Mouse (Mus musculus): ENCODE measurements around the gene Serpina1b. TPM values are rescaled to one million over a fixed set of nuclear protein-coding genes. Genes with fewer than 3 reads are reported as not detected.
"Not testable (repeated sequence)": the region's sequence is repeated elsewhere in the genome, so short reads cannot be mapped to it uniquely, and the experiment has no call there.

The Serpina1b gene
- total RNA-seq, 1 experiment = not detected

GRCm38 (mm10) chr12:103685386-103685785, 144.8 kb downstream of the Serpina1b start:
- DNase-seq (ENCODE audit: low read depth, low spot score) = no peak
- Histone ChIP-seq H3K9me3 (ENCODE audit: control insufficient read depth, insufficient read depth, low read depth, low read length) (no peaks in the 10 kb centered on the region), H3K27ac (ENCODE audit: insufficient read depth, low read depth, low read length, poor library complexity, severe bottlenecking) (no peak overlapping the region), H3K36me3 (ENCODE audit: control insufficient read depth, insufficient read depth, low read length, poor library complexity, severe bottlenecking) (no peaks in the 10 kb centered on the region), H3K9ac (ENCODE audit: insufficient read depth, low read depth, low read length, poor library complexity, severe bottlenecking) (no peak overlapping the region), H3K4me3 (ENCODE audit: insufficient read depth in 1 of 2, low read depth in 1 of 2, low read length in 2 of 2, poor library complexity in 1 of 2, severe bottlenecking in 1 of 2) (no peak overlapping the region), H3K4me1 (ENCODE audit: control insufficient read depth in 2 of 2, insufficient read depth in 2 of 2, low read length in 2 of 2, poor library complexity in 1 of 2) (no peaks in the 10 kb centered on the region)
- in situ Hi-C loops (cut with MboI; ENCODE audit: low sequenced_read_pairs in 2 of 2, unreplicated experiment in 2 of 2) = no loop called here
- TF ChIP-seq CHD2 (IDR thresholded peaks at IDR 0.05; ENCODE audit: low read depth, low read length) = no peak
- TF ChIP-seq ZNF384 (IDR thresholded peaks at IDR 0.05; ENCODE audit: low read depth, low read length) = no peak
- no peak for TF ChIP-seq HCFC1 (IDR thresholded peaks at IDR 0.05; ENCODE audit: borderline replicate concordance, insufficient read depth, low read length)
- TF ChIP-seq ZC3H11A (IDR thresholded peaks at IDR 0.05; ENCODE audit: borderline replicate concordance, low read depth, low read length) = no peak
- no peak for TF ChIP-seq MAFK (IDR thresholded peaks at IDR 0.05; ENCODE audit: insufficient read depth, low read depth, low read length)

GRCm38 (mm10) chr12:103683775-103684174, 146.4 kb downstream of the Serpina1b start:
- Histone ChIP-seq H3K9me3 (ENCODE audit: control insufficient read depth, insufficient read depth, low read depth, low read length) (no peaks in the 10 kb centered on the region), H3K36me3 (ENCODE audit: control insufficient read depth, insufficient read depth, low read length, poor library complexity, severe bottlenecking) (no peaks in the 10 kb centered on the region), H3K27ac (ENCODE audit: insufficient read depth, low read depth, low read length, poor library complexity, severe bottlenecking) (no peak overlapping the region), H3K9ac (ENCODE audit: insufficient read depth, low read depth, low read length, poor library complexity, severe bottlenecking) (no peak overlapping the region), H3K4me1 (ENCODE audit: control insufficient read depth in 2 of 2, insufficient read depth in 2 of 2, low read length in 2 of 2, poor library complexity in 1 of 2) (no peaks in the 10 kb centered on the region), H3K4me3 (ENCODE audit: insufficient read depth in 1 of 2, low read depth in 1 of 2, low read length in 2 of 2, poor library complexity in 1 of 2, severe bottlenecking in 1 of 2) (no peak overlapping the region)
- in situ Hi-C loops (cut with MboI; ENCODE audit: low sequenced_read_pairs in 2 of 2, unreplicated experiment in 2 of 2) = no loop called here
- TF ChIP-seq ZC3H11A (IDR thresholded peaks at IDR 0.05; ENCODE audit: borderline replicate concordance, low read depth, low read length) = no peak
- no peak for TF ChIP-seq HCFC1 (IDR thresholded peaks at IDR 0.05; ENCODE audit: borderline replicate concordance, insufficient read depth, low read length)
- no peak for TF ChIP-seq MAFK (IDR thresholded peaks at IDR 0.05; ENCODE audit: insufficient read depth, low read depth, low read length)
- no peak for TF ChIP-seq CHD2 (IDR thresholded peaks at IDR 0.05; ENCODE audit: low read depth, low read length)
- no peak for TF ChIP-seq ZNF384 (IDR thresholded peaks at IDR 0.05; ENCODE audit: low read depth, low read length)
- no peak for DNase-seq (ENCODE audit: low read depth, low spot score)

GRCm38 (mm10) chr12:103681739-103682138, 148.4 kb downstream of the Serpina1b start:
- H3K9me3 ChIP-seq (ENCODE audit: control insufficient read depth, insufficient read depth, low read depth, low read length) = no peaks in the 10 kb centered on the region
- no peaks in the 10 kb centered on the region for H3K4me1 ChIP-seq (ENCODE audit: control insufficient read depth in 2 of 2, insufficient read depth in 2 of 2, low read length in 2 of 2, poor library complexity in 1 of 2)
- no peak for DNase-seq (ENCODE audit: low read depth, low spot score)
- H3K27ac ChIP-seq (ENCODE audit: insufficient read depth, low read depth, low read length, poor library complexity, severe bottlenecking) = no peak overlapping the region
- H3K4me3 ChIP-seq (ENCODE audit: insufficient read depth in 1 of 2, low read depth in 1 of 2, low read length in 2 of 2, poor library complexity in 1 of 2, severe bottlenecking in 1 of 2) = no peak overlapping the region
- no peak for TF ChIP-seq CHD2 (IDR thresholded peaks at IDR 0.05; ENCODE audit: low read depth, low read length)
- TF ChIP-seq MAFK (IDR thresholded peaks at IDR 0.05; ENCODE audit: insufficient read depth, low read depth, low read length) = no peak
- no peak for TF ChIP-seq ZC3H11A (IDR thresholded peaks at IDR 0.05; ENCODE audit: borderline replicate concordance, low read depth, low read length)
- no peak for TF ChIP-seq HCFC1 (IDR thresholded peaks at IDR 0.05; ENCODE audit: borderline replicate concordance, insufficient read depth, low read length)
- TF ChIP-seq ZNF384 (IDR thresholded peaks at IDR 0.05; ENCODE audit: low read depth, low read length) = no peak
- in situ Hi-C loops (cut with MboI; ENCODE audit: low sequenced_read_pairs in 2 of 2, unreplicated experiment in 2 of 2) = no loop called here
- no peak overlapping the region for H3K9ac ChIP-seq (ENCODE audit: insufficient read depth, low read depth, low read length, poor library complexity, severe bottlenecking)
- no peaks in the 10 kb centered on the region for H3K36me3 ChIP-seq (ENCODE audit: control insufficient read depth, insufficient read depth, low read length, poor library complexity, severe bottlenecking)

GRCm38 (mm10) chr12:103681169-103681568, 149.0 kb downstream of the Serpina1b start:
- TF ChIP-seq ZC3H11A (IDR thresholded peaks at IDR 0.05; ENCODE audit: borderline replicate concordance, low read depth, low read length) (no peak), HCFC1 (IDR thresholded peaks at IDR 0.05; ENCODE audit: borderline replicate concordance, insufficient read depth, low read length) (no peak), ZNF384 (IDR thresholded peaks at IDR 0.05; ENCODE audit: low read depth, low read length) (no peak), MAFK (IDR thresholded peaks at IDR 0.05; ENCODE audit: insufficient read depth, low read depth, low read length) (no peak), CHD2 (IDR thresholded peaks at IDR 0.05; ENCODE audit: low read depth, low read length) (no peak)

GRCm38 (mm10) chr12:103679853-103680252, 150.3 kb downstream of the Serpina1b start:
- H3K9me3 ChIP-seq (ENCODE audit: control insufficient read depth, insufficient read depth, low read depth, low read length); H3K9ac ChIP-seq (ENCODE audit: insufficient read depth, low read depth, low read length, poor library complexity, severe bottlenecking); H3K4me3 ChIP-seq (ENCODE audit: insufficient read depth in 1 of 2, low read depth in 1 of 2, low read length in 2 of 2, poor library complexity in 1 of 2, severe bottlenecking in 1 of 2); H3K36me3 ChIP-seq (ENCODE audit: control insufficient read depth, insufficient read depth, low read length, poor library complexity, severe bottlenecking); H3K4me1 ChIP-seq (ENCODE audit: control insufficient read depth in 2 of 2, insufficient read depth in 2 of 2, low read length in 2 of 2, poor library complexity in 1 of 2); DNase-seq (ENCODE audit: low read depth, low spot score); in situ Hi-C loops (cut with MboI; ENCODE audit: low sequenced_read_pairs in 2 of 2, unreplicated experiment in 2 of 2); H3K27ac ChIP-seq (ENCODE audit: insufficient read depth, low read depth, low read length, poor library complexity, severe bottlenecking): not testable (repeated sequence)

More at GRCm38 (mm10) chr12:103681169-103681568, 149.0 kb downstream of the Serpina1b start:
- in situ Hi-C loops (cut with MboI; ENCODE audit: low sequenced_read_pairs in 2 of 2, unreplicated experiment in 2 of 2) = no loop called here
- Histone ChIP-seq H3K4me3 (ENCODE audit: insufficient read depth in 1 of 2, low read depth in 1 of 2, low read length in 2 of 2, poor library complexity in 1 of 2, severe bottlenecking in 1 of 2) (no peak overlapping the region), H3K36me3 (ENCODE audit: control insufficient read depth, insufficient read depth, low read length, poor library complexity, severe bottlenecking) (no peaks in the 10 kb centered on the region), H3K4me1 (ENCODE audit: control insufficient read depth in 2 of 2, insufficient read depth in 2 of 2, low read length in 2 of 2, poor library complexity in 1 of 2) (no peaks in the 10 kb centered on the region), H3K27ac (ENCODE audit: insufficient read depth, low read depth, low read length, poor library complexity, severe bottlenecking) (no peak overlapping the region), H3K9me3 (ENCODE audit: control insufficient read depth, insufficient read depth, low read depth, low read length) (no peaks in the 10 kb centered on the region), H3K9ac (ENCODE audit: insufficient read depth, low read depth, low read length, poor library complexity, severe bottlenecking) (no peak overlapping the region)
- no peak for DNase-seq (ENCODE audit: low read depth, low spot score)

Other genes with a start within 250 kb of the Serpina1b start
- not detected in 2 replicates for gene Serpina10, start 198.9 kb downstream of the Serpina1b start, total RNA-seq (2012; rRNA removed)
- not detected in 2 replicates for gene Serpina6, start 173.2 kb downstream of the Serpina1b start, total RNA-seq (2012; rRNA removed)
- gene Serpina16, start 154.2 kb downstream of the Serpina1b start, total RNA-seq (2012; rRNA removed) = not detected in 2 replicates
- not detected in 2 replicates for gene Serpina1f, start 134.8 kb downstream of the Serpina1b start, total RNA-seq (2012; rRNA removed)
- not detected in 2 replicates for gene Serpina1d, start 56.8 kb downstream of the Serpina1b start, total RNA-seq (2012; rRNA removed)
- gene Serpina1a, start 33.2 kb upstream of the Serpina1b start, total RNA-seq (2012; rRNA removed) = not detected in 2 replicates
- not detected in 2 replicates for gene Serpina1c, start 74.5 kb upstream of the Serpina1b start, total RNA-seq (2012; rRNA removed)
- gene Serpina1e, start 128.6 kb upstream of the Serpina1b start, total RNA-seq (2012; rRNA removed) = not detected in 2 replicates
- gene Serpina11, start 159.6 kb upstream of the Serpina1b start, total RNA-seq (2012; rRNA removed) = not detected in 2 replicates
- 0.18 TPM in 1 of 2 replicates, not detected in the other for gene Serpina9, start 183.4 kb upstream of the Serpina1b start, total RNA-seq (2012; rRNA removed)
- 0.13 TPM in 1 of 2 replicates, not detected in the other for gene Serpina12, start 214.1 kb upstream of the Serpina1b start, total RNA-seq (2012; rRNA removed)